Mouse (Mus musculus) CH12.LX (cell line): ENCODE results near the gene C2cd4c.

Experiments
- BHLHE40 ChIP-seq: IDR thresholded peaks from 2 replicates; pipeline ENCODE4 v1.6.1; 2011; ENCODE audit warnings: mild to moderate bottlenecking, low read depth, low read length, improper control_type of control experiment
- CHD1 ChIP-seq: IDR thresholded peaks from 2 replicates; pipeline ENCODE4 v1.6.1; 2012; ENCODE audit warnings: low read depth, low read length, improper control_type of control experiment, inconsistent platforms
- CHD2 ChIP-seq: IDR thresholded peaks from 2 replicates; pipeline ENCODE4 v1.6.1; 2011; ENCODE audit warnings: low read length, improper control_type of control experiment
- CTCF ChIP-seq, 2 experiments: IDR thresholded peaks in 1 of 2; conservative IDR thresholded peaks in 1 of 2; 2 replicates each; pipeline ENCODE4 v1.5.1; 2011 to 2012; ENCODE audit warnings: low read depth in 2 of 2, low read length in 2 of 2, improper control_type of control experiment in 1 of 2, inconsistent platforms in 1 of 2, mild to moderate bottlenecking in 1 of 2, moderate library complexity in 1 of 2
- EP300 ChIP-seq: IDR thresholded peaks from 2 replicates; pipeline ENCODE4 v1.6.1; 2011; ENCODE audit warnings: low read length, improper control_type of control experiment
- POLR2A ChIP-seq: IDR thresholded peaks from 2 replicates; pipeline ENCODE4 v1.6.1; 2011; ENCODE audit warnings: low read depth, mild to moderate bottlenecking, improper control_type of control experiment, low read length
- UBTF ChIP-seq: IDR thresholded peaks from 2 replicates; pipeline ENCODE4 v1.6.1; 2012; ENCODE audit warnings: low read depth, mild to moderate bottlenecking, inconsistent platforms, low read length, improper control_type of control experiment, moderate library complexity
- ZMIZ1 ChIP-seq: IDR thresholded peaks from 2 replicates; pipeline ENCODE4 v1.6.1; 2012; ENCODE audit warnings: low read depth, mild to moderate bottlenecking, inconsistent platforms, low read length, improper control_type of control experiment
- ZNF384 ChIP-seq: IDR thresholded peaks from 2 replicates; pipeline ENCODE4 v1.6.1; 2012; ENCODE audit warnings: low read depth, low read length, improper control_type of control experiment, inconsistent platforms

DNA sequence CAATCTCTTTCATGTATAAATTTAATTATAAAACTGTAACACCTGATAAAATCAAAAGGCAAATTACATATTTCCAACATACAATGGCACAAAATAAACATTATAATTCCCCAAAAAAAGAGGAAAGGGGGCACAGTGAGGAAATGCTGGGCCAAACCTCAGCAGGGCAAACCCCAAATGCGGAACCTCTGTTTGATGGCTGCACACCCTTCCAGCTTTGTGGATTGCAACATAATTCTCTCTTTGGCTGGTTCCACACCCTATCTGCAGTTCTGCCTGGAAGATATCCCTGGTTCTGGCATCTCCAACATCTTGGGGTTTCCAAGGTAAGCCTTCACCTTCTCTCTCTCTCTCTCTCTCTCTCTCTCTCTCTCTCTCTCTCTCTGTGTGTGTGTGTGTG is 23.1 kb downstream of the C2cd4c start:
- TF ChIP-seq CHD1 (no peak), UBTF (no peak), BHLHE40 (no peak), CTCF (conservative IDR thresholded peaks at IDR 0.05 in 1 of 2, IDR thresholded peaks at IDR 0.05 in 1 of 2; ENCODE audit: low read depth in 2 of 2, low read length in 2 of 2) (no peak), EP300 (no peak), POLR2A (no peak), ZNF384 (no peak), CHD2 (no peak), ZMIZ1 (no peak)
